Mouse (Mus musculus): ENCODE measurements around the gene Pnmt. TPM values are rescaled to one million over a fixed set of nuclear protein-coding genes. Genes with fewer than 3 reads are reported as not detected.

Pnmt gene
- polyA plus RNA-seq, 1 experiment from 2014 or later: 3.0 TPM

DNA sequence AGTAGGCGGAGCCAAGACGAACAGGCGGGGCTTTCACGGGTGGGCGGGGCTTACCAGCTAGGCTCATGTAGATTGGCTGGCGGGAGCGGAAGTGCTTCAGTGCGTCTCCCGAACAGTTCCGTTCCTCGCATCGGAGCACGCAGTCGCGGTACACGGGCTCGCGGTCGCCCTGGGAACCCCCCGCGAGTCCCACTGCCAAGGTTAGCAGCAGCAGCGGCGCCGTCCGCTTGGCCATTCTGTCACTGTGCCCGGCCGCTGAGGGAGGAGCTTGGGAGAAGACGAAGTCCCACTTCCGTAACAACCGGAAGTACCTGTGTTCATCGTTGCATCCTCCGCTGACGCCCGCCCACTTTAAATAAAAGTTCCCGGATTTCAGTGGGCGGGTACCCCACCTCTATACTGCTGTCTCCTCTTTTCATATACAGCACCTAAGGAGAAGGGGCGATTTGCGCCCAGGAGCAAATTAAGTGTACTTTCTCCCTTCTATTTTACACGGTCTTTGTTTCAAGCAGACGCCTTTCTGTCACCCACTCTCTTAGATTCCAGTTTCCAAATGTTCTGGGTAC lies 14.0 kb downstream of the Pnmt start, which contains the start of gene Pgap3:
TSS of gene Pgap3 (minus strand) at position 330 of the 566 bp plus-strand sequence.
- under 1% methylated on average over 40 of the region's 40 CpGs for WGBS
- Histone ChIP-seq H3K4me2 (replicated peaks) (peak within 1 kb of the TSS; percentile 83), H3K27ac (peak within 1 kb of the TSS; percentile 94), H3K36me3 (replicated peaks; ENCODE audit: control insufficient read depth, insufficient read depth) (0 out of 2 replicates have a peak, but pooled peaks cover 4% of the 10 kb centered on the region), H3K4me1 (replicated peaks; ENCODE audit: control insufficient read depth, insufficient read depth, low read length) (peaks cover 12% of the 10 kb centered on the region), H3K27me3 (ENCODE audit: control insufficient read depth, insufficient read depth, low read length) (no peaks in the 10 kb centered on the region; the same call in 1 of the 2 replicates), H3K9ac (peak within 1 kb of the TSS; percentile 68), H3K4me3 (replicated peaks; ENCODE audit: low read length) (peak within 1 kb of the TSS; percentile 51), H3K9me3 (ENCODE audit: control insufficient read depth, low read length) (no peaks in the 10 kb centered on the region)
- ATAC-seq (ENCODE audit: low FRiP score) (peak; percentile 95), DNase-seq (ENCODE audit: low spot score) (peak; percentile 87)

DNA sequence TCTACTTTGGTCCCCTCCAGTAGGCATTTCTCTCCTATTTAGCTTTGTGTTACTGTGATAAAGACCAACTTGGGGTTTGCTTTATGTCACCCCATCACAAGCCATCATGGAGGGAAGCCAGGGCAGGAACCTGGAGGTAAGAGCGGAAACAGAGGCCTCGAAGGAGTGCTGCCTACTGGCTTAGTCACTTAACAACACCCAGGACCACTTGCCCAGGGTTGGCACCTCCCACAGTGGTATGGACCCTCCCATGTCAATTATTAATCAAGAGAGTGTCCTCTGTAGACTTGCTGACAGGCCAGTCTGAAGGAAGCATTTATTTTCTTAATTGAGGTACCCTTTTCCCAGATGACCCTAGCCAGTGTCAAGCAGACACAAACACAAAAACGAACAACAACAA lies 14.6 kb downstream of the Pnmt start:
- no peak for ATAC-seq (ENCODE audit: low FRiP score)
- DNase-seq (ENCODE audit: low spot score): no peak
- H3K4me3 ChIP-seq (replicated peaks; ENCODE audit: low read length): peak overlapping the region; percentile 51
- peak overlapping the region; percentile 83 for H3K4me2 ChIP-seq (replicated peaks)
- peak overlapping the region; percentile 94 for H3K27ac ChIP-seq
- H3K27me3 ChIP-seq (ENCODE audit: control insufficient read depth, insufficient read depth, low read length): no peaks in the 10 kb centered on the region; the same call in 1 of the 2 replicates
- 0 out of 2 replicates have a peak, but pooled peaks cover 4% of the 10 kb centered on the region for H3K36me3 ChIP-seq (replicated peaks; ENCODE audit: control insufficient read depth, insufficient read depth)
- WGBS: 60% methylated on average over 3 of the region's 3 CpGs
- peak overlapping the region; percentile 68 for H3K9ac ChIP-seq
- H3K9me3 ChIP-seq (ENCODE audit: control insufficient read depth, low read length): no peaks in the 10 kb centered on the region
- peaks cover 12% of the 10 kb centered on the region for H3K4me1 ChIP-seq (replicated peaks; ENCODE audit: control insufficient read depth, insufficient read depth, low read length)

DNA sequence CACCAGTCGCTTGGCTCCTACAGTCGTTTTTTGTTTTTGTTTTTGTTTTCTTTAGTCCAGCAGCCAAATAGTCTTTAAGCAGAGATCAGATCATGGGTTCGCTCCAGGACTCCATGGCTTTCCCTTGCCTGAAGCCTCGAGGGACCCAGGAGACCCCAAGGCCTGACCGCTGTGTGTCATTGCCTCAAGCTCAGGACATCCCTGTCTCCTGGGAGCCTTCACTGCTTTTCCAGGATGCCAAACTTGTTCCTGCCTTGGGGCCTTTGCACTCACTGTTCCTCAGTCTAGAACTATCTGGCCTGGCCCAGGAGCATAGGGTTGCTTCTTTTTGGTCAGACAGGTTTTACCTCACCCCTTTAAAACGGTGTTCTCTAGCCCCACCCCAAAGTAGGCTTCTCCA lies 20.4 kb downstream of the Pnmt start:
- Histone ChIP-seq H3K36me3 (replicated peaks; ENCODE audit: control insufficient read depth, insufficient read depth) (no peaks in the 10 kb centered on the region), H3K4me1 (replicated peaks; ENCODE audit: control insufficient read depth, insufficient read depth, low read length) (no peaks in the 10 kb centered on the region), H3K27ac (no peak overlapping the region), H3K4me2 (replicated peaks) (no peak overlapping the region), H3K4me3 (replicated peaks; ENCODE audit: low read length) (no peak overlapping the region), H3K9ac (no peak overlapping the region), H3K27me3 (ENCODE audit: control insufficient read depth, insufficient read depth, low read length) (peaks cover 15% of the 10 kb centered on the region), H3K9me3 (ENCODE audit: control insufficient read depth, low read length) (no peaks in the 10 kb centered on the region)
- WGBS: 73% methylated on average over 6 of the region's 6 CpGs
- DNase-seq (ENCODE audit: low spot score): no peak
- no peak for ATAC-seq (ENCODE audit: low FRiP score)

DNA sequence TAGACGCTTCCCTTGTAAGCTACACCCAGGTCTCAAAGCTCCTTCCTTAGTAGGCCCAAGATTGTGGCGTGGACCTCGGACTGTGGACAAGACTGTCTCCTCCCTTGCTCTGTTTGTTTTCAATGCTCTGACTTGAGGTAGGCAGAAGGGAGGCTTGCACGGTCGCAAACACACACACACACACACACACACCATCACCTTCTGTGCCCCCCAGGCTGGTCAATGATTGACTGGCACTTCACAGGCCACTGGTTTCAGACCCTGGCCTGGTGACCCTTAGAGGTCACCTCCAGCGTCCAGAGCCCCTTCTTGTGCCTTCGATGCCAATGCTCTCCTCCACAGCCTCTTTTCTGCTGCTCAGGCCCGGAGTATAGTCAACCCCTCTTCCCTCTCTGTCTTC lies 22.6 kb downstream of the Pnmt start:
- Histone ChIP-seq H3K9me3 (ENCODE audit: control insufficient read depth, low read length) (no peaks in the 10 kb centered on the region), H3K4me2 (replicated peaks) (peak overlapping the region; percentile 17), H3K4me3 (replicated peaks; ENCODE audit: low read length) (no peak overlapping the region), H3K27ac (peak overlapping the region; percentile 51; the same call in 1 of the 2 replicates), H3K4me1 (replicated peaks; ENCODE audit: control insufficient read depth, insufficient read depth, low read length) (peaks cover 14% of the 10 kb centered on the region; the same call in 1 of the 2 replicates), H3K27me3 (ENCODE audit: control insufficient read depth, insufficient read depth, low read length) (peaks cover 25% of the 10 kb centered on the region), H3K36me3 (replicated peaks; ENCODE audit: control insufficient read depth, insufficient read depth) (no peaks in the 10 kb centered on the region), H3K9ac (0 out of 2 replicates have a peak overlapping the region, but pooled peaks have one; percentile 8)
- ATAC-seq (ENCODE audit: low FRiP score) (no peak), DNase-seq (ENCODE audit: low spot score) (no peak)
- 33% methylated on average over 8 of the region's 8 CpGs for WGBS

DNA sequence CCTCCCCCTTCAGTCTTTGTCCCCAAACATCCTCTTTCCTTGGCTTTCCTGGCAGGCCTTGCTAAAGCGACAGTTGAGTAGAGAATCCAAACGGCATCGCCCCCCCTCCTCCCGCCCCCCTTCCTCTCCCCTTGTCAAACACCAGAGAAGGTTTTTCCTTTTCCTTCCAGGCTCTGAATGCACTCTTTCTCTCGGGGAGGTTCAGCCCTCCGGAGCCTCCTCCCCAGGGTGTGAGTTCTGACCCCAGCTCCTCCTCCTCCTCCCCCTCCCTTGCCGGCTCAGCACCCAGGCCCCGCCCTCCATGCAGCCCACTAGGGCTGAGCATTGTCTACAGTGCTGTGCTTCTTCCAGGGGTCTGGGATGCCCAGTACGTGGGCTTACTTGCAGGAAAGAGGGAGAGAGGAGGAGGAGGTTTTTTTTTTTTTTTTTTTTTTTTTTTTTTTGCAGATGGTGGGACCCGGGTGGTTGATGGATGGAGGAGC lies 23.1 kb downstream of the Pnmt start:
- H3K9ac ChIP-seq: 0 out of 2 replicates have a peak overlapping the region, but pooled peaks have one; percentile 8
- 2% methylated on average over 10 of the region's 10 CpGs for WGBS

DNA sequence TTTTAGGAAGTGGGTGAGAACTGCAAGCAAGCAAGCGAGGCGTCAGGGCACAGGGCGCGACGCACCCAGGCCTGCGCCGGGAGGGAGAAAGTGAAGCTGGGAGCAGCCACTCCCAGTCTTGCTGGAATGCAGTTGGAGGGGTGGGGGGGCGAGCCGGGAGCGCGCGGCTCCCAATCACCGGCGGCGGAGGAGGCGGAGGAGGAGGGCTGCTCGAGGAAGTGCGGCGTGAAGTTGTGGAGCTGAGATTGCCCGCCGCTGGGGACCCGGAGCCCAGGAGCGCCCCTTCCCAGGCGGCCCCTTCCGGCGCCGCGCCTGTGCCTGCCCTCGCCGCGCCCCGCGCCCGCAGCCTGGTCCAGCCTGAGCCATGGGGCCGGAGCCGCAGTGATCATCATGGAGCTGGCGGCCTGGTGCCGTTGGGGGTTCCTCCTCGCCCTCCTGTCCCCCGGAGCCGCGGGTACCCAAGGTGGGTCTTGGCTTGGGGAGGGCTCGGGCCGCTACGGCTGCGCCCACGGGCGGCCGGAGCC lies 26.1 kb downstream of the Pnmt start, which contains the start of gene Erbb2:
TSS of gene Erbb2 (plus strand) at position 198 of the 524 bp plus-strand sequence.
- H3K27ac ChIP-seq: peak within 1 kb of the TSS; percentile 79

More for the DNA sequence above, 23.1 kb downstream of the Pnmt start:
- no peak for DNase-seq (ENCODE audit: low spot score)
- Histone ChIP-seq H3K9me3 (ENCODE audit: control insufficient read depth, low read length) (no peaks in the 10 kb centered on the region), H3K4me1 (replicated peaks; ENCODE audit: control insufficient read depth, insufficient read depth, low read length) (peaks cover 14% of the 10 kb centered on the region; the same call in 1 of the 2 replicates), H3K27me3 (ENCODE audit: control insufficient read depth, insufficient read depth, low read length) (peaks cover 25% of the 10 kb centered on the region), H3K4me3 (replicated peaks; ENCODE audit: low read length) (no peak overlapping the region), H3K27ac (no peak overlapping the region), H3K36me3 (replicated peaks; ENCODE audit: control insufficient read depth, insufficient read depth) (no peaks in the 10 kb centered on the region), H3K4me2 (replicated peaks) (peak overlapping the region; percentile 17)
- ATAC-seq (ENCODE audit: low FRiP score): peak; percentile 76; the same call in 1 of the 2 replicates

DNA sequence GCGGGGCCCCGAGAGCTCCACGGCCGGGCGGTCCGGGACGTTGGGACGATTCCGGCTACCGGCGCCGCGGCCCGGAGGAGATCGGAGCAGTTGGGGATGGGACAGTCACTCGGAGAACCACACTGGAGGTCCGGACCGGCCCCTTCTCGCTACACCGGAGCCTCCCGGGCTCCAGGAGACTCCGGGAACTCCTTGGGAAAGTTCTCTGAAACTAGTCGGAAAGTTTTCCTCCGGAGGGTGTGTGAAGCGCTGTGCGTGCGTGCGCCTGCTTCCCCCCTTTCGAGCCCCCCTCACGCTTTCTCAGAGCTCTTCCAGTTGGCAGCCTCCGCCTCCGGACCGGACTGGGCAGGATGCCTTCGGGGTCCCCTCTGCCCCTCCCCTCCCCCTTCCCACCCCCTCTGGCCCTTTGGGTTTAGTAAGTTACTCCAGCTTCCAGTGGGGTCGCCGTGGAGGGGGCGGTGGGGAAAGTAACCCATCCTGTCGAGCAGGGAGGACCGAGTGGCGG lies 26.6 kb downstream of the Pnmt start:
- ATAC-seq (ENCODE audit: low FRiP score) (peak; percentile 31; the same call in 1 of the 2 replicates), DNase-seq (ENCODE audit: low spot score) (peak; percentile 39)
- Histone ChIP-seq H3K36me3 (replicated peaks; ENCODE audit: control insufficient read depth, insufficient read depth) (no peaks in the 10 kb centered on the region), H3K4me3 (replicated peaks; ENCODE audit: low read length) (peak overlapping the region; percentile 48), H3K4me1 (replicated peaks; ENCODE audit: control insufficient read depth, insufficient read depth, low read length) (peaks cover 14% of the 10 kb centered on the region; the same call in 1 of the 2 replicates), H3K9me3 (ENCODE audit: control insufficient read depth, low read length) (no peaks in the 10 kb centered on the region), H3K9ac (peak overlapping the region; percentile 69), H3K4me2 (replicated peaks) (peak overlapping the region; percentile 88), H3K27me3 (ENCODE audit: control insufficient read depth, insufficient read depth, low read length) (peaks cover 25% of the 10 kb centered on the region), H3K27ac (peak overlapping the region; percentile 79)
- WGBS: under 1% methylated on average over 40 of the region's 40 CpGs

More for the DNA sequence above, 26.1 kb downstream of the Pnmt start, which contains the start of gene Erbb2:
- H3K9ac ChIP-seq: peak within 1 kb of the TSS; percentile 69
- H3K27me3 ChIP-seq (ENCODE audit: control insufficient read depth, insufficient read depth, low read length): peaks cover 25% of the 10 kb centered on the region
- DNase-seq (ENCODE audit: low spot score) (peak; percentile 50), ATAC-seq (ENCODE audit: low FRiP score) (peak; percentile 76; the same call in 1 of the 2 replicates)
- peak within 1 kb of the TSS; percentile 88 for H3K4me2 ChIP-seq (replicated peaks)
- no peaks in the 10 kb centered on the region for H3K9me3 ChIP-seq (ENCODE audit: control insufficient read depth, low read length)
- peak within 1 kb of the TSS; percentile 48 for H3K4me3 ChIP-seq (replicated peaks; ENCODE audit: low read length)
- H3K36me3 ChIP-seq (replicated peaks; ENCODE audit: control insufficient read depth, insufficient read depth): no peaks in the 10 kb centered on the region
- under 1% methylated on average over 24 of the region's 49 CpGs for WGBS
- peaks cover 14% of the 10 kb centered on the region; the same call in 1 of the 2 replicates for H3K4me1 ChIP-seq (replicated peaks; ENCODE audit: control insufficient read depth, insufficient read depth, low read length)

DNA sequence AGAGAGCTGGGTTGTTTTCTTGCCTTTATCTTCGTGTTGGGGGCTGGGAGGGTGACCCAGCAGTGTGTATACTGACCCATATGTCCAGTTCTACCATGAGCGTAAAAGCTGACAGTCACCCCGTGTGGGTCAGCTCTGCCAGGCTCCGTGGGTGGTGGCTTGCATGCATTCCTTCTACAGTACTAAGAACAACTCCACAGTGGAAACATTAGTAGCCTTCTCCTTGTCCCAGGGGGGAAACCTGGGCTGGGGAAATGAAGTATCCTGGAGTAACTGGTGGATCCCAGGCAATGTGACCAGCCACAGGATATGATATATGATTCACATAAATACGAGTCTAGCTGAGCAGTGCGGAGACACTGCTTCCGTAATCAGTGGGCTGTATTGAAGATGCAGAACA lies 27.5 kb downstream of the Pnmt start:
- H3K4me1 ChIP-seq (replicated peaks; ENCODE audit: control insufficient read depth, insufficient read depth, low read length): peaks cover 14% of the 10 kb centered on the region; the same call in 1 of the 2 replicates
- peaks cover 25% of the 10 kb centered on the region for H3K27me3 ChIP-seq (ENCODE audit: control insufficient read depth, insufficient read depth, low read length)
- no peak for DNase-seq (ENCODE audit: low spot score)
- H3K36me3 ChIP-seq (replicated peaks; ENCODE audit: control insufficient read depth, insufficient read depth): no peaks in the 10 kb centered on the region
- H3K9me3 ChIP-seq (ENCODE audit: control insufficient read depth, low read length): no peaks in the 10 kb centered on the region
- H3K4me3 ChIP-seq (replicated peaks; ENCODE audit: low read length): peak overlapping the region; percentile 48
- no peak for ATAC-seq (ENCODE audit: low FRiP score)
- peak overlapping the region; percentile 88 for H3K4me2 ChIP-seq (replicated peaks)
- H3K27ac ChIP-seq: 0 out of 2 replicates have a peak overlapping the region, but pooled peaks have one; percentile 14
- 21% methylated on average over 7 of the region's 7 CpGs for WGBS
- no peak overlapping the region for H3K9ac ChIP-seq

DNA sequence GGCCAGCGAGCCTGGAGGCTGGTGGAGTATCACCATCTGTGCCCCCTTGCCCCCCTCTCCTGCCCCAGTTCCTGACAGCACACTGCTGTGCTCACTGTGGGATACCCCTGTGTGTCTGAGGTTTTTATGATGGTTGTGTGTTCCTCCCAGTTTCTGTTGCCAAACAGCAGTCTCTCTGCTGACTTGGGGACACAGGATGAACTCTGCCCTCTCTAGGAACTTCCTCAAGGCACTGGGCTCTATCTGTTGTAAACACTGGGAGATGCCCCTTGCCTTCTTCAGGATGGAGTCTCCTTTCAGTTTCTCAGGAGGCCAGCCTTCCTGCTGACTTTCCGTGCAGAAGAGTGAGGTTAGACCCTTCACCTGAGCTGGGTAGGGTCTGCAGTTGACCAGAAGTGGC lies 27.9 kb downstream of the Pnmt start:
- WGBS: 22% methylated on average over 2 of the region's 2 CpGs
- Histone ChIP-seq H3K4me2 (replicated peaks) (peak overlapping the region; percentile 88), H3K27ac (no peak overlapping the region), H3K27me3 (ENCODE audit: control insufficient read depth, insufficient read depth, low read length) (peaks cover 25% of the 10 kb centered on the region), H3K4me1 (replicated peaks; ENCODE audit: control insufficient read depth, insufficient read depth, low read length) (peaks cover 14% of the 10 kb centered on the region; the same call in 1 of the 2 replicates), H3K4me3 (replicated peaks; ENCODE audit: low read length) (no peak overlapping the region), H3K36me3 (replicated peaks; ENCODE audit: control insufficient read depth, insufficient read depth) (no peaks in the 10 kb centered on the region), H3K9me3 (ENCODE audit: control insufficient read depth, low read length) (no peaks in the 10 kb centered on the region), H3K9ac (no peak overlapping the region)
- DNase-seq (ENCODE audit: low spot score): no peak
- no peak for ATAC-seq (ENCODE audit: low FRiP score)
